Mouse (Mus musculus): ENCODE measurements at regions not wholly inside any gene's neighbourhood (a gene's known extent, or its start where the extent isn't known, plus 50 kb on each side); places are given as distances from the start of the nearest gene placed in this dataset.

DNA sequence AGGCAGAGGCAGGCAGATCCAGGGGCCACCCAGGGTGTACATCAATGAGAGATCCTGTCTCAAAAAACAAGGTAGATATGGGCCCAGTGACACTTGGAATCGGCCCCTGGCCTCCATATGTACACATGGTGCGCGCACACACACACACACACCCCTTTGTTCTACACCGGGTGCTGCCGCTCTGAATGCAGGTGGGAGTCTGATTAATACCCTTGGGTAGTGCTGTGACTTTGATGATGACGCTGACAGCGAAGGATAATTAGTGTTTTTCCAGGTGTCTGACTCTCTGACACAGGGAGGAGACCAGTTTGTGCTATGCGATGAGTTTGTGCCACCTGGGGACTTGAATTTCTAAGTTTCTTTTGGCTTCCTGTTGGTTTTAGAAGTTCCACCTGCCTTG lies 251.3 kb downstream of the Hhipl2 start:
- no peaks in the 10 kb centered on the region; the same call in 1 of the 2 replicates for H3K4me1 ChIP-seq (ENCODE audit: control insufficient read depth, insufficient read depth, low read length)
- no peak for TF ChIP-seq CTCF (IDR thresholded peaks at IDR 0.05; ENCODE audit: control insufficient read depth, insufficient read depth, low read length)
- no peak for TF ChIP-seq POLR2A (IDR thresholded peaks at IDR 0.05; ENCODE audit: borderline replicate concordance, control insufficient read depth, low read depth, low read length)
- H3K4me3 ChIP-seq (replicated peaks; ENCODE audit: control insufficient read depth, low read depth, low read length), result no peak overlapping the region
- WGBS, result 62% methylated on average over 8 of the region's 8 CpGs
- no peak overlapping the region for H3K27ac ChIP-seq (ENCODE audit: control insufficient read depth, insufficient read depth, low read depth, low read length, poor library complexity)

DNA sequence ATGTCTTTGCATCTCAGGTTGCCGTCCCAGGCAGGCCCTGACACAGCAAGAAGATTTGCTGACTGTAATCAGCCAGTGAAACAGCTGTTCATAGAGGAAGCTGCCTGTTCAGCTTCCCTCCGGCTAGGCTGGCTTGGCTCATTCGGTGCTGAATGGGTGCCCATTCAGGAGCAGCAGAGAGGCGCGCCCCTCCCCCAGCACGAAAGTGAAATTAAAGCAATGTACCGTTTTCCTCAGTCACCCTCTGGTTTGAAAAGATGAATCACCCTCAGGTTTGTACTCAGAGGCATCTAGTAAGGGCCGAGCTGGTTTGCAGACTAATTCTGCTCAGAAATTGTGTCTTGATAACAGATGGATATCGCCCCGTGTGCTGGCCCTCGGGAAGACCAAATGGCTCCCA lies 251.7 kb downstream of the Hhipl2 start:
- 15% methylated on average over 11 of the region's 11 CpGs for WGBS
- H3K4me1 ChIP-seq (ENCODE audit: control insufficient read depth, insufficient read depth, low read length), result no peaks in the 10 kb centered on the region; the same call in 1 of the 2 replicates
- no peak for TF ChIP-seq CTCF (IDR thresholded peaks at IDR 0.05; ENCODE audit: control insufficient read depth, insufficient read depth, low read length)
- TF ChIP-seq POLR2A (IDR thresholded peaks at IDR 0.05; ENCODE audit: borderline replicate concordance, control insufficient read depth, low read depth, low read length), result no peak
- H3K4me3 ChIP-seq (replicated peaks; ENCODE audit: control insufficient read depth, low read depth, low read length), result no peak overlapping the region
- H3K27ac ChIP-seq (ENCODE audit: control insufficient read depth, insufficient read depth, low read depth, low read length, poor library complexity), result no peak overlapping the region

DNA sequence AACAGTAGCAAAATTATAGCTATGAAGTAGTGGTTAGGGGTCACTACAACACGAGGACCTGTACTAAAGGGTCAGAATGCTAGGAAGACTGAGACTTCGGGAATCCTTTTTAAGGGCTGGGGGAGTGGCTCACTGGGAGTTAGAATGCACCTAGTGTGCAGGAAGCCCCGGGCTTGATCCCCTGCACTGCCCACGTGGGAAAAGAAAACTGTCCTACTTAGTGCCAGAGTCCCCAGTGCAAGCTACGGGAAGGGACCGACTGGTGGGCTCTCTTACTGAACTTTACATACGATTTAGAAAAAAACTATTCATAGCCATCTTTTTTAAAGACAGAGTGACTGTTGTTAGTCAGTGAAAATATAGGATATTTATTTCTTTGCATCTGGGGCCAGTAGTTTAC lies 252.5 kb downstream of the Hhipl2 start:
- Histone ChIP-seq H3K27ac (ENCODE audit: control insufficient read depth, insufficient read depth, low read depth, low read length, poor library complexity) (no peak overlapping the region), H3K4me3 (replicated peaks; ENCODE audit: control insufficient read depth, low read depth, low read length) (no peak overlapping the region), H3K4me1 (ENCODE audit: control insufficient read depth, insufficient read depth, low read length) (no peaks in the 10 kb centered on the region; the same call in 1 of the 2 replicates)
- no peak for TF ChIP-seq CTCF (IDR thresholded peaks at IDR 0.05; ENCODE audit: control insufficient read depth, insufficient read depth, low read length)
- TF ChIP-seq POLR2A (IDR thresholded peaks at IDR 0.05; ENCODE audit: borderline replicate concordance, control insufficient read depth, low read depth, low read length), result no peak
- 77% methylated on average over 7 of the region's 7 CpGs for WGBS

DNA sequence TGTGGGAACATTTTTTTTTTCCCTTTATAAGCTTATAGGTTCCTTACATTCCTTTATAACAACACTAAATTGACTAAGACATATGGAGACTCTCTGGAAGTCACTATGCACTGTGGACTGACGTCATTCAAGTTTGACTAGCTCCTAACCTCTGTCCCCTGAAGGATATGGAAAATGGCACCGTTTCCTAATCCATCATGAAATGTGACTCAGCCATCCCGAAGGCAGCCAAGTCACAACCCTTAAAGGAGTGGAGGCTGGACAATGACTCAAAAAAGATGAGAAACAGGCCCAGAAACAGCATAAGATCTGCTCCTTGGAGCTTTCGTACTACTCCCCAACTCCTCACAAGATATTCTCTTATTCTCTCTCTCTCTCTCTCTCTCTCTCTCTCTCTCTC lies 253.5 kb downstream of the Hhipl2 start:
- H3K4me3 ChIP-seq (replicated peaks; ENCODE audit: control insufficient read depth, low read depth, low read length), result no peak overlapping the region
- 78% methylated on average over 4 of the region's 4 CpGs for WGBS
- no peak for TF ChIP-seq POLR2A (IDR thresholded peaks at IDR 0.05; ENCODE audit: borderline replicate concordance, control insufficient read depth, low read depth, low read length)
- TF ChIP-seq CTCF (IDR thresholded peaks at IDR 0.05; ENCODE audit: control insufficient read depth, insufficient read depth, low read length), result no peak
- no peaks in the 10 kb centered on the region; the same call in 1 of the 2 replicates for H3K4me1 ChIP-seq (ENCODE audit: control insufficient read depth, insufficient read depth, low read length)
- no peak overlapping the region for H3K27ac ChIP-seq (ENCODE audit: control insufficient read depth, insufficient read depth, low read depth, low read length, poor library complexity)

DNA sequence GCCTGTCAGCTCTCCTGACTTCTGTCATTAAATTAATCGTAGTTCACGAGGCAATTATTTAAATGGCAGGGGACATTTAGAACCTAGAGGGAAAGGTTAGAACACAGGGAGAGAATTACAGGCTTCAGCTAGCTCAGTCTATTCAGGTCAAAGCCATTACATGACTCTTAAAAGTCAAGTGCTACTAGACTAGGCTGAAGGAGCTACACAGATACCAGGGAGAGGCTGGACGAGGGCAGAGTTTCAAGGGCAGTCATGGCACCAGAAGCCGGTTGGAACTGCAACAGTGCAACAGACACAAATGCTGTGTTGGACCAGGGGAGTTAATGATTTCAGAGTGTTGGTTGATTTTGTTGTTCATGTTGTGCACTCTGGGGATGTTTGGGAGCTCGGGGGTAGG lies 254.5 kb downstream of the Hhipl2 start:
- Histone ChIP-seq H3K4me1 (ENCODE audit: control insufficient read depth, insufficient read depth, low read length) (no peaks in the 10 kb centered on the region; the same call in 1 of the 2 replicates), H3K4me3 (replicated peaks; ENCODE audit: control insufficient read depth, low read depth, low read length) (no peak overlapping the region), H3K27ac (ENCODE audit: control insufficient read depth, insufficient read depth, low read depth, low read length, poor library complexity) (no peak overlapping the region)
- 78% methylated on average over 5 of the region's 5 CpGs for WGBS
- TF ChIP-seq POLR2A (IDR thresholded peaks at IDR 0.05; ENCODE audit: borderline replicate concordance, control insufficient read depth, low read depth, low read length), result no peak
- TF ChIP-seq CTCF (IDR thresholded peaks at IDR 0.05; ENCODE audit: control insufficient read depth, insufficient read depth, low read length), result no peak

DNA sequence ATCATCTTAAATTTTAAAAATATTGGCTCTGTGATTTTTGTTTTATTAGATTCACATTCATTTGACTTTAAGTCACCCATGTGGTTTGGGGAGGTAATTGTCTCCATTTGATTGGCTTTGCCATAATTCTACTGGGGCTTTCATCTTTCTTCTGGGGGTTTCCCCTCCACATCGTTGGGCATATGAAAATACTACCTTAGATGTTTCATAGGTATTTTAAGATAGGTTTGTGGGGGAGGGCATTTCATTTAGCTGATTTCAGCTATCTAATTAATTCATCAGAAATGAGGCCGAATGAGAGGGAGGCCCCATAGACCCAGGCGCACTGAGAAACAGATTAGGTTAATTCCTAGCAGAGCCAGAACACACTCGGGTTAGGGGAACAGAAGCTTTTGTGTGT lies 259.6 kb downstream of the Hhipl2 start:
- no peak overlapping the region for H3K4me3 ChIP-seq (replicated peaks; ENCODE audit: control insufficient read depth, low read depth, low read length)
- no peak overlapping the region for H3K27ac ChIP-seq (ENCODE audit: control insufficient read depth, insufficient read depth, low read depth, low read length, poor library complexity)
- H3K4me1 ChIP-seq (ENCODE audit: control insufficient read depth, insufficient read depth, low read length), result no peaks in the 10 kb centered on the region
- no peak for TF ChIP-seq CTCF (IDR thresholded peaks at IDR 0.05; ENCODE audit: control insufficient read depth, insufficient read depth, low read length)
- TF ChIP-seq POLR2A (IDR thresholded peaks at IDR 0.05; ENCODE audit: borderline replicate concordance, control insufficient read depth, low read depth, low read length), result no peak
- WGBS, result 87% methylated on average over 4 of the region's 4 CpGs

DNA sequence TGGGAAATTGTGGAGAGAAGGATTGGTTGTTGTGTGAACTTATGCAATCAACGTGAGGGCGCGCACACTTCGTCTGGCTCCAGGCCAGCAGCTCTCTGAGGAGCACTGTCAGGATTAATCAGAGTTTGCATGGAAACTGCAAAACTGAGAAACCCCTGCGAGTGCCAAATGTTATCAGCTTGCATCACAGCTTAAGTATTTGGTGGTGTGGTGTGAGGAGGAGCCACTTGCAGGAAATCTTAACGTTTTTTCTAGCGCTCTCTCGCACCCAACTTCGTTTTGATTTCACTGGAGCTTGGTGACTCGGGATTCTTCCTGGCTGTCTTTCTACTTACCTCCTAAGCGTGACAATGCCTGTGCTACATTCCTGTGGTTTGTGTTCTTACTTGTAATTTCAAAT lies 261.9 kb downstream of the Hhipl2 start:
- Histone ChIP-seq H3K4me3 (replicated peaks; ENCODE audit: control insufficient read depth, low read depth, low read length) (no peak overlapping the region), H3K27ac (ENCODE audit: control insufficient read depth, insufficient read depth, low read depth, low read length, poor library complexity) (no peak overlapping the region), H3K4me1 (ENCODE audit: control insufficient read depth, insufficient read depth, low read length) (no peaks in the 10 kb centered on the region)
- TF ChIP-seq CTCF (IDR thresholded peaks at IDR 0.05; ENCODE audit: control insufficient read depth, insufficient read depth, low read length) (no peak), POLR2A (IDR thresholded peaks at IDR 0.05; ENCODE audit: borderline replicate concordance, control insufficient read depth, low read depth, low read length) (no peak)
- 61% methylated on average over 11 of the region's 11 CpGs for WGBS

DNA sequence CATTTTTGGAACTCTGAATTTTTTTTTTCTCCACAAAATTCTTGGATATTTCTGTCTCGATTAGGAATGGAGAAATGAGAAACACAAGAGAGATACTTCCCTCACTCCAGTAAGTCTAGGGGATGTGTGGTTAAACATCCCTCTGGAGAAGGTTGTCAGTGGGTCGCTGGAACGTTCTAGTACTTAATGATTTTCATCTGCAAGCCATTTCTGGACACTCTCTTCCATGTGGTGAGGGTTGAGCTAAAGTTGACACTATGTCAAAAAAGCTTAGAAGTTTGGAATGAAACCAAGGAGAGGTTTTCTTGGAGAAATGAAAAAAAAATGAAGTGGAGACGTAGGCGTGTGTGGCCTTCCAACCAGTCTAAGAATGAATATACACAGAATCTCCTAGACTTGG lies 268.0 kb downstream of the Hhipl2 start:
- Histone ChIP-seq H3K4me3 (replicated peaks; ENCODE audit: control insufficient read depth, low read depth, low read length) (no peak overlapping the region), H3K4me1 (ENCODE audit: control insufficient read depth, insufficient read depth, low read length) (no peaks in the 10 kb centered on the region), H3K27ac (ENCODE audit: control insufficient read depth, insufficient read depth, low read depth, low read length, poor library complexity) (no peak overlapping the region)
- 82% methylated on average over 5 of the region's 5 CpGs for WGBS
- no peak for TF ChIP-seq POLR2A (IDR thresholded peaks at IDR 0.05; ENCODE audit: borderline replicate concordance, control insufficient read depth, low read depth, low read length)

DNA sequence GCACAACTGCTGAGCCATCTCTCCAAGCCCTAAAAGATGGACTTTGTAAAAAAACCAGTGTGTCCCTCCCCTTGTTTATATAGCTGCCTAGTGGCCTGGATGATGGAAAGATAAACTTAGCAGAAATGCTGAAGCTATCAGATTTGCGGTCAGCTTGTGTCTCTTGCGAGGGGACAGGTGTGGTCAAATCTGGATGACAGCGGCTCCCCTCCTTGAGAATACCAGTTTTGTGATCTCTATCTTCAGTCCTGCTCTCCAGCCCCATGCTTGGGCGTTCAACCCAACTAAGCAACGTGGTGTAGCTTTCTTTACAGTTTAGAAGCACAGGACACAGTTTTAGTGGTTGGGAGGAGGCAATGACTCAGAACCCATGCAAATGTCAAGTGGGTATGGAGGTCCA lies 274.7 kb downstream of the Hhipl2 start:
- no peak overlapping the region for H3K27ac ChIP-seq (ENCODE audit: control insufficient read depth, insufficient read depth, low read depth, low read length, poor library complexity)
- WGBS, result 78% methylated on average over 5 of the region's 5 CpGs
- no peak overlapping the region for H3K4me3 ChIP-seq (replicated peaks; ENCODE audit: control insufficient read depth, low read depth, low read length)
- TF ChIP-seq CTCF (IDR thresholded peaks at IDR 0.05; ENCODE audit: control insufficient read depth, insufficient read depth, low read length) (no peak), POLR2A (IDR thresholded peaks at IDR 0.05; ENCODE audit: borderline replicate concordance, control insufficient read depth, low read depth, low read length) (no peak)
- H3K4me1 ChIP-seq (ENCODE audit: control insufficient read depth, insufficient read depth, low read length), result no peaks in the 10 kb centered on the region
